Mouse (Mus musculus) cortical plate, adult 2 months (tissue): Measurements from ENCODE around the gene Syde2.

Experiments used
- CTCF ChIP-seq: fragments of 200-500 bp; IDR thresholded peaks from 2 replicates; pipeline ENCODE4 v1.5.1; 2011; ENCODE audit warnings: mild to moderate bottlenecking, control low read depth, low read length; ENCODE audit not compliant: insufficient read depth; ENCODE audit errors: extremely low read depth
- POLR2A ChIP-seq: fragments of 200-500 bp; IDR thresholded peaks from 2 replicates; pipeline ENCODE4 v1.6.1; 2011; ENCODE audit warnings: mild to moderate bottlenecking, low read length, control low read depth; ENCODE audit not compliant: insufficient read depth; ENCODE audit errors: extremely low read depth

- TF ChIP-seq CTCF (no peak), POLR2A (no peak)
Measured at GRCm38 (mm10) chr3:145986317-145987001, 1.2 kb upstream of the Syde2 start.
